Mouse (Mus musculus) c-Kit-positive CD71-negative TER-119-negative erythroid progenitor cells, embryonic 14.5 days (primary cell): ENCODE measurements around the gene 4933402J07Rik.
A peak's percentile ranks its signal among the peaks of the same experiment; 100 is the strongest.

Source experiments
- DNase-seq: peaks from one replicate; pipeline ENCODE4 v3.0.0-alpha.2; 2013; ENCODE audit warnings: low read depth

4933402J07Rik gene

GRCm38 (mm10) chr8:87563553-87563952, at the start of gene 4933402J07Rik:
Gene 4933402J07Rik, plus strand, starts transcription at chr8:87563853.
- DNase-seq: no peak

DNA sequence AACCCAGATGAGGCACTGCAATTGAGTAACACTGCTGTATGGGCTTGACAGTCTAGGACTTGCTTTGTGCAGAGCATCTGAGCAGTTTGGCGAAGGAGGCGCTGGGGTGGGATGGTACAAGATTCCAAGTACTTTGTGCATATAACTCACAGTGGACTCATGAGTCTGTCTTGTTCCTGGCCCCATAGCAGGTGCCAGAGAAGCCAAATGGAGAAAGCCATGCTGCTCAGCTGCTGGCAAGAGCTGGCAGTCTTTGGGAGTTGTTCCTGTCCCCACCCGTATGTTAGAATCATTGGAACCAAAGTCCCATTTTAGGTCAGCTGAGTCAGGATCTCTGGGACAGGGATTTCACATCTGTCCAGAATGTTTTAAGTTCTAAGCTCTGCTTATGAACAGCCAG, 46.5 kb upstream of the 4933402J07Rik start:
- DNase-seq: no peak

- no peak for DNase-seq
Measured at GRCm38 (mm10) chr8:87525006-87525405, 38.6 kb upstream of the 4933402J07Rik start.

DNA sequence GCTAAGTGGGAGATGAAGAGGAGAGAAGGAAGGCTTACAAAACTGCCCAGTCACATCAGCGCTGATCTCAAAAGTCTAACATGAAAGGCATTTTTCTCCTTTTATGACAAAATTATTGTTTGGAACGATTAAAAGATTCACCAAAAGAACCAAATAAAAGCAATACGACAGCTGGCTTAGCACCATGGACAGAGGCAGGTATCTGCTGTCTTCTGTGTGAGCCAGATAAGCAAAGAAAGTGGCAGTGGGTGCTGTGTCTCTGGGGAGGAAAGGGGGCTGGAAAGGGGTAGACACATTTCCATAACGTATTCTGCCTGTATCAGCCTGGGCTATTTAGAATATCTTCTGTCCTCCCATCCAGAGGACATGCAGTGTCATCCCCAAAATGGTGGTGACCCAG, 32.5 kb upstream of the 4933402J07Rik start:
- DNase-seq: peak; percentile 3

GRCm38 (mm10) chr8:87533476-87533875, 30.2 kb upstream of the 4933402J07Rik start:
- no peak for DNase-seq

- DNase-seq: no peak
Measured at GRCm38 (mm10) chr8:87534846-87535245, 28.8 kb upstream of the 4933402J07Rik start.

DNA sequence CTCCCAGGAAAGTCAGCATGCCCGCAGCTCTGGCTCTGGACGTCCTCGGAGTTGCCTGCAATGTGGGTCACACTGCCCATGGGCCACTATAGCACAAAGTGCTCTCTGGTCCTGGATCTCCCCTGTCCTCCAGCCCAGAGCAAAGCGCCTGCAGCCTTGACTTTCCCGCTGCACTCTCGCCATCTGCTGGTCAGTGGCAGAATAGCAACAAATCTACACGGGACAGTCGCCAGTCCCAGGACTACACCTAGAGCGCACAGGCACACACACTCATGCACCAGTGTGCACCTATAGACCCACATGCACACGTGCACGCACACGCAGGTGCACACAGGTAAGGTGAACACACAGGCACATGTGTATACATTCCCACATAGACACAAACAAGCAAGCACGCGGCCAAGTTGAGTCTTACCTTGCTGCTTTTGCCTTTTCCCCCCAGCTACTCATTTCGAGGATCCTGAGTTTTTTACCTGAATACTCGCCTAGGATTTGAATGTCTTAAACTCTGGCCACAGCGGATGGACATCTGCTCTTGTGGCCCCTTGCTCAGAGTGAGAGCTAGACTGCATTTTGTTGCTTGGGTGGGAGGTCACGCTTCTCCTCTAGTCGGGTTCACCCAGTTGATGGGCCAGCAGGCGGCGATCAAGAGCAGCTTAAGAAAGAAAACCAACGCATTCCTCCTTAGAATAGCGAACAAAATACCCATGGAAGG, 26.9 kb upstream of the 4933402J07Rik start:
- DNase-seq: peak; percentile 45

- DNase-seq: no peak
Measured at GRCm38 (mm10) chr8:87539829-87540394, 23.7 kb upstream of the 4933402J07Rik start.

DNA sequence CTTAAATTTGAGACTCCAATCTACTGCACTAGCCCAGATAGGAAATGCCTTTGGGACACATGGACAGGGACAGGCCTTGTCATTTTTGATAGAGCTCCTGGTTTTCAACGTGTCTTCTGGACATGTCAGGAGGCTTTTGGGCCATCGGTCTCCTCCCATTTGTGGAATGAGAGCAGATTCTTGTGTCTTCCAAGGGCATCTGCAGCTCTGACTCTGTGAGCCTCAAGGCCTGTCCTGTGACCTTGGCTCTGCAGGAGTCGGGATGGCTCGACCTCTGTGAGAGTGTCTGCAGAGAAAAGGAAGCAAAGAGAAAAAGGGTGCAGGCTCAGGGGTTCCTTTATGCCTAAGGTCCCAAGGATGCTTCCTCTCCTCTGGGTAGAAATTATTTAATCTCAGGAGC, 13.8 kb upstream of the 4933402J07Rik start:
- DNase-seq: no peak

DNA sequence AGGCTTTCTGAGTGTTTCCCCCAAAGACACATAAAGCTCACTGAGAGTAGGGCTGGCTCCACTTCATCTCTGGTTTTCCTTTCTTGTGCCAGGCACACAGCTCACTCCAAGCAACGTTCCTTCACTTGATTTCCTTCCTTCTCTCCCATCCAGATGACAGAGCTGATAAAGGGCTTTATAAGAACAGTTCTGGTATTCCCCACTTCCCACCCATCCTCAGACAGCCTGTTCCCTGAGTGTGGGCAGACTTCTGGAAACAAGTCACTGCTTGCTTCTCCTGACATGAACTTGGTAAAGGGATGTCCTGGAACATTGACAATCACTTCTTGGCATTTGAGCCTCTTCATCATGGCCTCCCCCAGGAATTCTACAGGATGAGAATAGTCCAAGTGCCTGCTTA, 10.9 kb upstream of the 4933402J07Rik start:
- no peak for DNase-seq

DNA sequence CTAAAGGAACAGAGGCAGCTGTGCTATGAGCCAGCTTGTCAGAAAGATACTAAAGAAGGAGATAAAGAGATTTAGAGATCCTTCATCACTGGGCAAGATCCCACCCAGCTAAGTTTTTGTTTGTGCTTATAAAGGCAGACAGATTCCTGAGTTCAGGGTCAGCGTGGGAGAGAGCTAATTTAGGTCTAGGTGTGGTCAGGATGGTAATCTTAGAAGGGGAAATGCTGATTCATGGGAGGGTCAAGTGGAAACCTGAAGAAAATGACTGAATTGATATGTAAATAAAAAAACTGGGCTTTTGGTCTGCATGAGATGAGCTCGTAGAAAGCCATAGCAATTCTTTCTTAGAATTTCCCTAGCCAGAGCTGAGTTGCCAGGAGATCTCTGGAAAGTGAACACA, 2.9 kb upstream of the 4933402J07Rik start:
- DNase-seq: no peak

DNA sequence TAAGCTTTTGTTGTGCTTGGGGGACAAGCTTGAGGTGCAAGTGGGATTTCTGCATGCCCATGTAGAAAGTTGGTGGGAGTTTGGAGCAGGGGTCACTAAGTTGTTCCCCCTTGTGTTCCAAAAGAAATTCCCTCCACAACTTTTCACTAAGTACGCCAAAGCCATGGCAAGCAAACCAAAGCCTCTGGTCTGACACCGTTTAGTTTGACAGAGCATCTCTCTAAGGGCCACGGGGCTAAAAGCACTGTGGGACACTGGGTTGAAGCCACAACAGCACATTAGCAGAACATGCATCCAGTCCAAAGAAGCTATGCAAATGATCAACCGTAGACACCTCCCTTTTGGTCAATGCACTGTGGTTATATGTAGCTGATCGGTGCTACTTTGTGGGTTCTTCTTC, 5.5 kb downstream of the 4933402J07Rik start:
- DNase-seq: no peak

DNA sequence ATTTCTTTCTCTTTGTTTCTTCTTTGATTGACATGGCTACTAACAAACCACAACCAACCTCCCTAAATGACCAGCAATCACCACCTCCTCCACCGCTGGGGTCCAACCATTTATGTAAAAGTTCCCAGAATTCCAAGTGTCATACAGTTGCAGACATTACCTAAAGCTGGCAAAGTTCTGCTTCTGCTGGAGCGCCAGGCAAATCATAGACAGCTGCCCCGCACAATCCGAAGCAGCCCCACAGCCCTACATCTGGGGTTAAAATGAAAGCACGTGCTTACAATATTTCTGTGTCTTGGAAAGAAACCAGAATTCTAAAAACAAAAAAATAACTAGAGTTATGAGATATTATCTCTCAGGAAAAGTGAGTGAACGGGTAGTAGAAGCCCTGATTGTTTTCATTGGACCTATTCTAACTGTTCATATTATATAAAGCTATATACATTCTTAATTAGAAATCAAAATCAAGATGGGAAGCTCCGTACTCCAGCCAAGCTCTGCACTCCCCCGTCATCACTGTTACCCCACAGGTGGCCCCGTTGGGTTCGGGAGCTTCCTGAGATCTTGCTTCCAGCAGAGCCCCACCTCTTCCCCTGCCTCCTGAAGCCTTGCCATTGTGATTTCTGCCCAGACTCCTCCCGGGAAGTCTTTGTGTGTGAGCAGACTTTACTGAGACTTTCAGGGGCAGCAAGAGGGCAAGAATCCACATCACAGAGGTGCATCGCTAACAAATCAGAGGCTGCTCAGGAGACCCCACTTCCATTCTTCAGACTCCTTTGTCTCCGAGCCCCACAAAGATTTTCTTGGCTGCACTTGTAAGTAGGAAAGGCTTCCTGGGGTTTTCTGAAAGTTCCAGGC, 6.3 kb downstream of the 4933402J07Rik start:
- DNase-seq: no peak

DNA sequence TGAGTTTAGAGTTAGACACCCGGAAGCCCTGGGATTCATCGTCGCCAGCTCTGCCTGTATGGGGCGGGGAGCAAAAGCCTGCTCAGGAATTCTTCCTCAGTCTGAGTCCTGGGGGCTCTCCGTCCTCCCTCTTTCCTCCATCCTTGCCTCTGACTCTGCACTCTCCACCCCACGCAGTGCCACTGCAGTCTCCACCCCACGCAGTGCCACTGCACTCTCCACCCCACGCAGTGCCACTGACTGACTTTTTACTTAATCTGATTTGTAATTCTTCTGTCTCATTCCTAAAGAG, 6.9 kb downstream of the 4933402J07Rik start:
- no peak for DNase-seq

- no peak for DNase-seq
Measured at GRCm38 (mm10) chr8:87570880-87571279, 7.2 kb downstream of the 4933402J07Rik start.

DNA sequence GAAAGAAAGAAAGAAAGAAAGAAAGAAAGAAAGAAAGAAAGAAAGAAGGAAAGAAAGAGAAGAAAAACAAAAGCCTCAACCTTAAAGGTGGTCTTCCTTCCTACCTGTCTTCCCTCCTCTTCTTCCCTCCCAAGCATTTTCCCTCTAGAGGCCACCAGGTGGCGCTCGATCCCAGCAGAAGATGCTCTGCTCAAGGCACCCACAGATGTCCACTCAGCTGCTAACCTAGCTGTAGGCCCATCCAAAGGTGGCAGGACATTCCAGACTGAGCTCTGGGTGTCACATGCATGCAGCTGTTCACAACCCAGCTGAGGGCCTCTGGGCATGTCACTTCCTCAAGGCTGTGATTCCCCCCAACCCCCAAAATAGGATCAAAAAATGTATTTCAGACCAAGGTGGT, 30.6 kb downstream of the 4933402J07Rik start:
- peak; percentile 34 for DNase-seq

- DNase-seq: no peak
Measured at GRCm38 (mm10) chr8:87602731-87603130, 39.1 kb downstream of the 4933402J07Rik start.

DNA sequence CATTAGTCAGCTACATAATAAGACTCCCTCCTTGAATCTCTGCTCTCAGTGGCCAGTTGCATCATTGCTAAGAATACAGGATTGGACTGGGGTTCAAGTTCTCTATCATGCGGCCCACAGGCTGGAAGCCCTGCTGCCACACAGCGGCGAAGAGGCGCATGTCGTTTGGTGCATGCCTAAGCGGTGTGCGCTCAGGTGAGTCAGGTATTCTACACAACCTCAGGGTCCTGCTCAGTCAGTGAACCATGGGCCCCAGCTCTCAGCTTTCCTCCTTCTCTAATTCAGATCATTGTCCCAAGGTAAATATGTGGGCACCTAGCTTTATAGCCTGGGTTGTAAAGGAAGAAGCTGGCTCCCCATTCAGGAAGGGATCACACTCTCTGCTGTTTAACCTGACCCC, 45.5 kb downstream of the 4933402J07Rik start:
- no peak for DNase-seq

DNA sequence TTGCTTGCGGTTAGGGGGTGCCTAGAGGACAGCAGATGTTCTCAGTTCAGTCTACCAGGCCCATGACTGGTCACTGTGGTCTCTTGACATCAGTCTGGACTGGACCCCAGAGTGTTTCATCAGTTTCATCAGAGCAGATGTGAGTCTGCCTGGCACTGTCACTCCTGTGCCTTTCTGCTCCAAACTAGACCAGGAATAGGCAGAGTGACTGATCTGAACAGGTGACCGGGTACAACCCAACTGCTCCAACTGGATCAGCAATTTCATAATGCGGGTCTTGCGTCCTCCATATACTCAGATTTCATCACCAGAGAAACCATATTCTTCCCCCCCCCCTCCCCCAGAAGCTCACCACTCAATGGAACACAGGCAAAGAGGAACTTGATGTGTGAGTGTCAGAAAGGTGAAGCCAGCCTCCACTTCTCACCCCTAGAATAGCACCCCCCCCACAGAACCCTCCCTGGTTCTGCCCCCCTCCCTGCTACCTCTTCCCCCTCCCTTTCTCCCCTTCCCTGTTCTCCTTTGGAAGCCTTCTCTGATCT, 46.1 kb downstream of the 4933402J07Rik start:
- no peak for DNase-seq

DNA sequence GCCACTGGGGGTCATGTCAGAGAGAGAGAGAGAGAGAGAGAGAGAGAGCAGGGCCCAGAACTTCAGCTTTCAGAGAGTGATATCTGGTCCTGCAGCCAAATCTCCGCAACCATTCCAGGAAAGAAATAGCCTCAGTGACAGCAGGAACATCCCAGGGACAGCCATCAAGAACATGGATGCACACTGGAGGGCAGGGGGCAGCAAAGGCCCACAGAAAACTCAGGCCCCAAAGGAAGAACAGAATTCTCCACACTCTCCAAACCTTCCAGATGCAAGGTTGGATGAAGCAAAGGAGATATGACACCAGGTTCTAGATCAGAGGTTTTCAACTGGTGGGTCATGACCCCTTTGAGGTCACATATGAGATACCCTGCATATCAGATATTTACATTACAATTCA, 50.0 kb downstream of the 4933402J07Rik start:
- no peak for DNase-seq

GRCm38 (mm10) chr8:87619118-87619517, 55.5 kb downstream of the 4933402J07Rik start:
- DNase-seq: no peak

DNA sequence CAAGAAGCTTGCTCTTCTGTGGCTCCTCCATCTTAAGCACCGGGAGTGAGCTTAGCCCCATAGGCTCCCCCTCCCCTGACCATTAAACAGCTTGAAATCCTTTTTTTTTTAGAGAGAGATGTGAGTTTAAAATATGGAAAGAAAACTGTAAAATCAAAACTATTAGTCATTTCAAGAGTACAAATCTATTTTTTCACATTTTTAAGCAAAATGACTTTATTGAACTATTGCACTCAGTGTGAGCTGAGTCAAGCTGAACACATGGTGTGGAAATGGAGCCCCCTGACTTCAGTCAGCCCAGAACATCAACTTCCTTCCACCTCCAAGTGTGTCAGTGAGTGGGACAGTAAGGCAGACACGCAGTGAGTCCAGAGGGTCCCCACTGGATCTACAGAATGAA, 55.9 kb downstream of the 4933402J07Rik start:
- no peak for DNase-seq

GRCm38 (mm10) chr8:87620225-87620624, 56.6 kb downstream of the 4933402J07Rik start:
- no peak for DNase-seq
